Mouse (Mus musculus) heart, embryonic 14.5 days (tissue): Measurements from ENCODE around the gene Dip2c. TPM values are rescaled to one million over a fixed set of nuclear protein-coding genes. Genes with fewer than 3 reads are reported as not detected.
A peak's percentile ranks its signal among the peaks of the same experiment; 100 is the strongest.

Experiments
- ATAC-seq: fragments of 200-750 bp; cut with Nextera tagmentation; 2 replicates; pipeline ENCODE4 v1.8.0; 2017; ENCODE audit warnings: low read depth, moderate TSS enrichment; ENCODE audit not compliant: insufficient number of reproducible peaks, insufficient read depth, low FRiP score
- H3K27ac ChIP-seq, 2 experiments: fragments of 200-500 bp in 1 of 2; fragments of 300-500 bp in 1 of 2; sonication (generic) in 1 of 2; replicated peaks in 1 of 2; 2 replicates each; pipeline ENCODE4 v1.5.1; 2012 to 2014; ENCODE audit warnings: low read depth in 2 of 2, low read length in 2 of 2, control low read depth in 1 of 2, mild to moderate bottlenecking in 1 of 2, mixed read lengths in 1 of 2; ENCODE audit not compliant: control insufficient read depth in 1 of 2, insufficient read depth in 1 of 2
- H3K27me3 ChIP-seq: fragments of 300-500 bp; sonication (generic); 2 replicates; pipeline ENCODE4 v1.6.1; 2014; ENCODE audit warnings: mild to moderate bottlenecking, low read length, control low read depth; ENCODE audit not compliant: control insufficient read depth, insufficient read depth
- H3K36me3 ChIP-seq: fragments of 300-500 bp; sonication (generic); 2 replicates; pipeline ENCODE4 v1.6.1; 2014; ENCODE audit warnings: mild to moderate bottlenecking, control low read depth, low read length, mixed read lengths; ENCODE audit not compliant: control insufficient read depth, insufficient read depth
- H3K4me1 ChIP-seq, 2 experiments: fragments of 200-500 bp in 1 of 2; fragments of 300-500 bp in 1 of 2; sonication (generic) in 1 of 2; 2 replicates each; pipeline ENCODE4 v1.6.1; 2012 to 2014; ENCODE audit warnings: low read length in 2 of 2, control low read depth in 1 of 2, mixed read lengths in 1 of 2; ENCODE audit not compliant: control insufficient read depth in 2 of 2, insufficient read depth in 2 of 2
- H3K4me2 ChIP-seq: fragments of 300-500 bp; sonication (generic); 2 replicates; pipeline ENCODE4 v1.6.1; 2014; ENCODE audit warnings: mild to moderate bottlenecking, low read length
- H3K4me3 ChIP-seq, 2 experiments: fragments of 200-500 bp in 1 of 2; fragments of 300-500 bp in 1 of 2; sonication (generic) in 1 of 2; 2 replicates each; pipeline ENCODE4 v1.5.1; 2012 to 2014; ENCODE audit warnings: low read length in 2 of 2, mild to moderate bottlenecking in 2 of 2, control low read depth in 1 of 2, low read depth in 1 of 2, moderate library complexity in 1 of 2; ENCODE audit not compliant: control insufficient read depth in 1 of 2, insufficient read depth in 1 of 2
- H3K9ac ChIP-seq: fragments of 300-500 bp; sonication (generic); 2 replicates; pipeline ENCODE4 v1.6.1; 2014; ENCODE audit warnings: mild to moderate bottlenecking, low read length
- H3K9me3 ChIP-seq: fragments of 300-500 bp; sonication (generic); 2 replicates; pipeline ENCODE4 v1.6.1; 2016; ENCODE audit warnings: low read length, control low read depth; ENCODE audit not compliant: control insufficient read depth
- WGBS: fragments of 180-500 bp; shearing (Covaris S2); extraction: QIAGEN DNeasy Blood & Tissue Kit; methylation state at CpG from one replicate; pipeline ENCODE4 v1.1.7; 2014; 5-methylcytosine and 5-hydroxymethylcytosine counted together
- polyA plus RNA-seq: library from polyadenylated mRNA; unstranded; fragments of >200 nt; fragmentation: Nextera tagmentation; extraction: Ambion mirVana; gene quantifications from 2 replicates; pipeline ENCODE4 v1.2.1, GENCODE M21; 2014

Gene Dip2c
- polyA plus RNA-seq, 1 experiment from 2014 or later, result 11.0 TPM

- ATAC-seq, result no peak
- WGBS, result 87% methylated on average over 8 of the region's 8 CpGs
- no peaks in the 10 kb centered on the region for H3K9me3 ChIP-seq
- H3K36me3 ChIP-seq, result no peaks in the 10 kb centered on the region
- peaks cover 6 to 18% of the 10 kb centered on the region in 2 experiments for H3K4me1 ChIP-seq
- no peak overlapping the region for H3K9ac ChIP-seq
- H3K4me2 ChIP-seq, result no peak overlapping the region
- H3K4me3 ChIP-seq, result no peak overlapping the region
- H3K27me3 ChIP-seq, result no peaks in the 10 kb centered on the region
- H3K27ac ChIP-seq, result no peak overlapping the region
Observed at GRCm38 (mm10) chr13:9457420-9458308, 181.3 kb downstream of the Dip2c start.

DNA sequence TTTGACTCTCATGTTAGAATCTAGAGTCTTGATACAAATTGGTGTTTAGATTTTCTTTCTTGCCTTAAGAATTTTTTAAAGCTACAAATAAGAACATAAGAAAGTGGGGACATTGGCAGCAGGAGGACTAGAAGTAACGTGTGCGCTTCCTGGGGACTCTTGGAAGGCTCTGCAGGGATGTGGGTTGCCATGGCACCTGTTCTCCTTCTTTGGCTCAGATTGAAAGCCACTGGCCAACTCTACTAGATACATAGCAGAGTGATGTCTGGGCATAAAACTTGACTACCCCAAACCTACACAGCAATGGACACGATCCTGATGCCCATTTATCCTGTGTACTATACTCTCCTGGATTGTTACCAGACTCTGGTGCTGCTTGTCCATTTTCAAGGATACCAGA is 188.1 kb downstream of the Dip2c start:
- no peaks in the 10 kb centered on the region for H3K9me3 ChIP-seq
- H3K9ac ChIP-seq, result no peak overlapping the region
- no peaks in the 10 kb centered on the region for H3K36me3 ChIP-seq
- no peak overlapping the region for H3K4me2 ChIP-seq
- no peak overlapping the region for H3K4me3 ChIP-seq
- peaks cover 0 to 3% of the 10 kb centered on the region in 2 experiments; a peak in 1 of 4 replicates for H3K4me1 ChIP-seq
- H3K27me3 ChIP-seq, result no peaks in the 10 kb centered on the region
- H3K27ac ChIP-seq, result no peak overlapping the region
- ATAC-seq, result no peak
- 89% methylated on average over 3 of the region's 3 CpGs for WGBS

DNA sequence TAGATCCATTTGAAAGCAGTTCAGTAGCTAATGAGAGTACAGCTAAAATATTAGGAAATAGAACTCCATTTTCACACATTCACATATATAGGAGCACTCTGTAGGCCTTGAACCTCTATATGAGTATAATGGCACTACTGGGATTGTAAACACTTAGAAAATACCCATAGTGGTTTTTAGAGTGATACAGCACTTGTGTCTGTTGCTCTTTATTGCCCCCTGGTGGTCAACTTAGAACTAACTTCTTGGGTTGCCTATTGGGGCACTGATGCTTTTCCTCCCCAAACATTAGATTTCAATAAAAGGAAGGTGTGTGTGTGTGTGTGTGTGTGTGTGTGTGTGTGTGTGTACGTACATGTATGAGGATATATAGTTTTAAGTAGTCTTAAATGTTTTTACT is 190.9 kb downstream of the Dip2c start:
- Histone ChIP-seq H3K4me3 (no peak overlapping the region), H3K36me3 (no peaks in the 10 kb centered on the region), H3K4me1 (no peaks in the 10 kb centered on the region; a peak in 1 of 4 replicates), H3K9me3 (no peaks in the 10 kb centered on the region), H3K27ac (no peak overlapping the region), H3K9ac (no peak overlapping the region), H3K27me3 (no peaks in the 10 kb centered on the region), H3K4me2 (no peak overlapping the region)
- 19% methylated on average over 1 of the region's 1 CpGs for WGBS
- ATAC-seq, result no peak

DNA sequence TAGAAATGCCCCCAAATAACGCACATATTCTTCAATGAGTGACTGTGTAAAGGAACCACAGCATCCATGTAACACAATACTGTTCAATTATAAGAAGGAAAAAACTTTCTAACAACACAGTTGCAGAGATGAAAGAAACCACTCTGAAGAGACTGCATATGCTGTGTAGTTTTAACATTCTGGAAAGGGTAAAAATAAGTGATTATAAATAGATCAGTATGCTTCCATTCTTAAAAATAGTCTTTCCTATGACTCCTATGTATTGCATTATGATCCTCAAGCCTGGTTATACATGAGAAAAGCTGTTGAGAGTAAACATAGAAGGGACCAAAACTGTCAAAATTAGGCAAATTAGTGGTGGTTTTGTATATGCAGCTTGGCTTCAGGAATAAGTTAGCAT is 197.1 kb downstream of the Dip2c start:
- Histone ChIP-seq H3K27ac (no peak overlapping the region), H3K4me2 (no peak overlapping the region)

DNA sequence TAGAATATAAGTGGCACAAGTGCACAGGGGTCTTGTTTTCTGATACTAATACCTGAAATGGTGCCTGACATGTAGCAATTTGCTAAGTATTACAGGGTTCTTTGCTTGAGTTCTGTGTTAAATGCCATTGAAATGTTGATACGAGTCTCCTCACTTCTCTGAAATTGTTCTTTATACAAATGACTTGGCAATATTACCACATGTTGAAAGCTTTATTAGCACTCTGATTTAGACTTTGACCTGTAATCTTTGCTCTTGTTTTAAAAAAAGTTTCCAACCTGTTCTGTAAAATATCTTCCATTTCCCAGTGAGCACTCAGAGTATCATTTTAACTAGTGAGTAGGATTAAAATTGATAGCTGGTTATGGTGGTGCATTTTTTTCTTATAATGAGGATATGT is 205.4 kb downstream of the Dip2c start:
- no peak for ATAC-seq
- Histone ChIP-seq H3K4me3 (no peak overlapping the region), H3K4me1 (peaks cover 0 to 20% of the 10 kb centered on the region in 2 experiments; a peak in 3 of 4 replicates), H3K9me3 (no peaks in the 10 kb centered on the region), H3K36me3 (no peaks in the 10 kb centered on the region), H3K9ac (no peak overlapping the region), H3K27me3 (no peaks in the 10 kb centered on the region), H3K27ac (no peak overlapping the region), H3K4me2 (no peak overlapping the region)
- 77% methylated on average over 1 of the region's 1 CpGs for WGBS

More for the DNA sequence above, 197.1 kb downstream of the Dip2c start:
- no peak overlapping the region for H3K4me3 ChIP-seq
- no peaks in the 10 kb centered on the region for H3K36me3 ChIP-seq
- no peak overlapping the region for H3K9ac ChIP-seq
- no peak for ATAC-seq
- H3K4me1 ChIP-seq, result peaks cover 0 to 6% of the 10 kb centered on the region in 2 experiments; a peak in 2 of 4 replicates
- 91% methylated on average over 1 of the region's 1 CpGs for WGBS
- H3K27me3 ChIP-seq, result no peaks in the 10 kb centered on the region
- H3K9me3 ChIP-seq, result peaks cover 5% of the 10 kb centered on the region; the same call in 1 of the 2 replicates

DNA sequence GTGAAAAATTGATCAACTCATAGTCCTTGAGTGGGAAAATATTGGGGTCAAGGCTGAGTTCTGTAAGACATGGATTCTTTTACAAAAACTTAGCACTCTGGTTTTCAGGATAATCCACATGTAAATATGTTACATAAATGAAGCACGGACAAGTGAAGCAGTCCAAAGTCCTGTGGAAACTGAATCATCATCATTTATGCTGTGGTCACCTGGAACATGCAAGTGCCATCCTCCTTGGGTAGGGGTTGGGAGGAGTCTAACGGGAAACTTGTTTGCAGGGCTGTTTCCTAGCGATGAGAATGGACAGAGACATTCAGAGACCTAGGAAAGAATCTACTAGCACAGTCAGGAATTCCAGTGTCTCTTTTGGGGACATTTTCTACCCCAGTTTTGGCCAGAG is 213.4 kb downstream of the Dip2c start:
- Histone ChIP-seq H3K27ac (no peak overlapping the region), H3K36me3 (no peaks in the 10 kb centered on the region), H3K27me3 (no peaks in the 10 kb centered on the region), H3K4me2 (no peak overlapping the region), H3K4me1 (peaks cover 0 to 11% of the 10 kb centered on the region in 2 experiments; a peak in 2 of 4 replicates), H3K9me3 (no peaks in the 10 kb centered on the region), H3K9ac (no peak overlapping the region), H3K4me3 (no peak overlapping the region)
- WGBS, result 72% methylated on average over 3 of the region's 3 CpGs
- ATAC-seq, result no peak

DNA sequence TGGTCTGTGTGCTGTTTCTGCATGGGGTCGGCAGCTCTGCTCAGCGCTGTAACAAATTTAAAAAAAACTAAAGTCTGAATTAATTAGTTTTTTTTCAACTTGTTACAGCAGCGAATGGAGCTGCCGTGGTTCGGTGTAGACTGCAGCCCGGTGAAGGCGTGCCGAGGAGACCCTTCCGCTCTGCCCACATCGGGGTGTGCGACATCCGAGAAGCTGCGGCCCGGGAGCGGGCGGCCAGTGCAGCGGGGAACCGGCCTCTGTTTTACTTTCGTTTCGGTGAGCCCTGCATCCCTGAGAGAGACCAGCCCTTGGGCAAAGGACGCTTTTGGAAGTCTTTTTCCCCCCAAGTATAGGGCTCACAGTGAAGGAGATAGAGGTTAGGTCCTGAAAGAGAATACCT is 218.4 kb downstream of the Dip2c start:
- Histone ChIP-seq H3K4me1 (peaks cover 0 to 18% of the 10 kb centered on the region in 2 experiments; a peak in 3 of 4 replicates), H3K27me3 (no peaks in the 10 kb centered on the region), H3K4me2 (peak overlapping the region; percentile 62), H3K27ac (peak overlapping the region; percentile 26 to 46; a peak in 3 of 4 replicates), H3K36me3 (no peaks in the 10 kb centered on the region), H3K9ac (peak overlapping the region; percentile 64), H3K9me3 (no peaks in the 10 kb centered on the region), H3K4me3 (peak overlapping the region; percentile 39 to 40)
- no peak for ATAC-seq
- WGBS, result 49% methylated on average over 21 of the region's 21 CpGs
